23 mouse cellular contexts compared by ENCODE assay signal in the genomic region with DNA sequence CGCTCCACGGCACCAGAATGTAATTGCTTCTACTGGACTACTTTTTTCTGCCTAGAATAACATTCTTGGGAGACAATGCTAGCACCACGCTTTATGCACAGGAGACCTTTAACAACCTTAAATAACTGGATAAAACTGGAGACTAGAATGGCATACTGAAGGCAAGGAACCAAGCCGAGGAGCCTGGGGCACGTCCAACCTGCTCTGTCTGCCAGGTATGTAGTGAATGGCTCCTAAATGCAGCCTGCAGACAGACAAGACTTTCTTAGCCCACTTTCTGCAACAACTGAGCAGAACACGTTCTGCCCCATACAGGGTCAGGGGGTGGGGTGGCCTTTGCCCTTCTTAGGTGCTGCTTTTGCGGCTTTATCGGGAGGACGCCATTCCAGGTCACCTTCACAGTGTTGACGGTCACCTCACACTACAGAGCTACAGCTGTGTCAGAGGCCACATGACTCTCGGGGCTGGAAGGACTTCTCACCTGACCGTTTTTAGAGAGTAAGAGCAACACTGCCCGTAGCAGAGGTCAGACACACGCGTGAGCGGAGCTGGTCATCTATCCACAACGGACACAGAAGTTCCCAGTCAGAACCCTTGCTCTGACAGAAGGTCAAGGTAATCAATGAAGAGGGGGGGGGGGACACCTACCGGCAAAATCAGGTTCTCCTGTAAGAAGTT. TPM values are rescaled to one million over a fixed set of nuclear protein-coding genes. Genes with fewer than 3 reads are reported as not detected.
DNase-seq lines count a peak whose midpoint lies in the region; ATAC-seq and TF ChIP-seq lines count a peak whose summit lies in the region.
"Had no signal": no experiment of that assay in that cellular context is flagged by ENCODE, and none has a peak within 500 bp of the region (broad histone marks: within the 10 kb centered on the region; RNA-seq: fewer than 3 reads in every experiment).

No protein-coding gene starts in this region.

- WGBS in heart, adult 2 months, result 68% methylated on average over 18 of the region's 18 CpGs
- WGBS in heart, embryonic 12.5 days, result 75% methylated on average over 18 of the region's 18 CpGs
- WGBS in liver, embryonic 16.5 days (ENCODE audit: insufficient replicate concordance), result 79% methylated on average over 18 of the region's 18 CpGs

- peak overlapping the region; percentile 67 for H3K27ac ChIP-seq in heart, adult 2 months
- H3K27ac ChIP-seq in heart, embryonic 12.5 days (ENCODE audit: poor library complexity, severe bottlenecking), result no peak overlapping the region
- no peak overlapping the region for H3K27ac ChIP-seq in liver, embryonic 16.5 days (ENCODE audit: low read length)
- H3K27ac ChIP-seq: embryonic facial prominence, embryonic 10.5 days; forebrain, embryonic 15.5 days; hindbrain, embryonic 12.5 days; midbrain, embryonic 12.5 days; neural tube, embryonic 15.5 days had no signal

- no peak overlapping the region for H3K4me3 ChIP-seq in heart, adult 2 months
- H3K4me3 ChIP-seq in heart, embryonic 12.5 days, result no peak overlapping the region
- H3K4me3 ChIP-seq in liver, embryonic 16.5 days (ENCODE audit: low read depth, low read length), result no peak overlapping the region
- H3K4me3 ChIP-seq: embryonic facial prominence, embryonic 10.5 days; forebrain, embryonic 15.5 days; hindbrain, embryonic 12.5 days; midbrain, embryonic 12.5 days; neural tube, embryonic 15.5 days had no signal

- no peak overlapping the region for H3K9ac ChIP-seq in heart, adult 2 months (ENCODE audit: low read depth, low read length)
- no peak overlapping the region for H3K9ac ChIP-seq in heart, embryonic 12.5 days
- no peak overlapping the region for H3K9ac ChIP-seq in liver, embryonic 16.5 days (ENCODE audit: low read depth, low read length)
- H3K9ac ChIP-seq: forebrain, embryonic 15.5 days; hindbrain, embryonic 12.5 days; midbrain, embryonic 12.5 days; neural tube, embryonic 15.5 days had no signal

- no peaks in the 10 kb centered on the region for H3K36me3 ChIP-seq in heart, adult 2 months (ENCODE audit: control insufficient read depth, insufficient read depth, low read length)
- H3K36me3 ChIP-seq in heart, embryonic 12.5 days, result no peaks in the 10 kb centered on the region
- H3K36me3 ChIP-seq in liver, embryonic 16.5 days (ENCODE audit: control insufficient read depth, insufficient read depth), result no peaks in the 10 kb centered on the region
- H3K36me3 ChIP-seq: embryonic facial prominence, embryonic 10.5 days; forebrain, embryonic 15.5 days; hindbrain, embryonic 12.5 days; midbrain, embryonic 12.5 days; neural tube, embryonic 15.5 days had no signal

- no peak for ATAC-seq in heart, embryonic 12.5 days (ENCODE audit: insufficient number of reproducible peaks, low FRiP score)
- peak; percentile 35; the same call in 1 of the 2 replicates for ATAC-seq in liver, embryonic 16.5 days (ENCODE audit: low read depth)
- ATAC-seq: forebrain, embryonic 15.5 days; intestine, postnatal 0 days; Patski had no signal

- no peaks in the 10 kb centered on the region for H3K79me2 ChIP-seq in heart, adult 2 months (replicated peaks; ENCODE audit: control insufficient read depth, insufficient read depth, low read length)

- intact Hi-C loops in heart, adult 2 months (cut with DNase I), result no loop called here
- intact Hi-C loops in left cerebral cortex, postnatal 4 days (cut with DNase I), result no loop called here

- no peaks in the 10 kb centered on the region for H3K9me3 ChIP-seq in heart, embryonic 12.5 days (replicated peaks)
- no peaks in the 10 kb centered on the region for H3K9me3 ChIP-seq in liver, embryonic 16.5 days (replicated peaks; ENCODE audit: control insufficient read depth, low read length)
- H3K9me3 ChIP-seq: embryonic facial prominence, embryonic 10.5 days; forebrain, embryonic 15.5 days; hindbrain, embryonic 12.5 days; midbrain, embryonic 12.5 days; neural tube, embryonic 15.5 days had no signal

- no peaks in the 10 kb centered on the region for H3K27me3 ChIP-seq in heart, adult 2 months (ENCODE audit: control insufficient read depth, insufficient read depth, low read length)
- H3K27me3 ChIP-seq in heart, embryonic 12.5 days (replicated peaks), result no peaks in the 10 kb centered on the region
- H3K27me3 ChIP-seq in liver, embryonic 16.5 days (ENCODE audit: control insufficient read depth, insufficient read depth, low read depth, low read length), result no peaks in the 10 kb centered on the region
- H3K27me3 ChIP-seq: forebrain, embryonic 15.5 days; hindbrain, embryonic 12.5 days; midbrain, embryonic 12.5 days; neural tube, embryonic 15.5 days; Patski had no signal

- peak; percentile 62; the same call in 1 of the 2 replicates for TF ChIP-seq EP300 in heart, adult 2 months (IDR thresholded peaks at IDR 0.05; ENCODE audit: insufficient read depth, low read depth, low read length)

- no peak overlapping the region for H3K4me2 ChIP-seq in heart, embryonic 12.5 days
- H3K4me2 ChIP-seq in liver, embryonic 16.5 days (ENCODE audit: low read depth, low read length), result no peak overlapping the region
- H3K4me2 ChIP-seq: forebrain, embryonic 15.5 days; hindbrain, embryonic 12.5 days; midbrain, embryonic 12.5 days; neural tube, embryonic 15.5 days had no signal

- peaks cover 1% of the 10 kb centered on the region; the same call in 1 of the 2 replicates for H3K4me1 ChIP-seq in heart, adult 2 months (ENCODE audit: control insufficient read depth, insufficient read depth, low read length)
- peaks cover 13% of the 10 kb centered on the region; the same call in 1 of the 2 replicates for H3K4me1 ChIP-seq in heart, embryonic 12.5 days (replicated peaks)
- no peaks in the 10 kb centered on the region for H3K4me1 ChIP-seq in liver, embryonic 16.5 days (ENCODE audit: control insufficient read depth, low read depth, low read length)
- H3K4me1 ChIP-seq: forebrain, embryonic 15.5 days; hindbrain, embryonic 12.5 days; midbrain, embryonic 12.5 days; neural tube, embryonic 15.5 days had no signal

- peak; percentile 22 to 27 for DNase-seq in heart, adult 2 months
- no peak for DNase-seq in liver
- DNase-seq in kidney, postnatal 10 days, result peak; percentile 18
- DNase-seq in urinary bladder, adult 2 months (ENCODE audit: low spot score), result no peak
- DNase-seq in left cerebral cortex, postnatal 4 days, result no peak
- DNase-seq: adrenal gland, adult 2 months; cerebellum, adult 11-12 months; cerebellum, postnatal 10 days; gastrocnemius, postnatal 25 days; lung, adult 2 months; lung, postnatal 14 days; right cerebral cortex, adult 18-20 months; thymus, adult 18-20 months; thymus, postnatal 36 days had no signal

- TF ChIP-seq CTCF in heart, adult 2 months (IDR thresholded peaks at IDR 0.05), result no peak

- peak; percentile 61; the same call in 1 of the 2 replicates for TF ChIP-seq POLR2A in heart, adult 2 months (IDR thresholded peaks at IDR 0.05; ENCODE audit: insufficient read depth, low read depth, low read length)

RNA-seq across cellular contexts. Expression of gene Uspl1, which starts 27.1 kb away (rescaled TPM):
- total RNA-seq in heart, adult 2 months (2021), result 10 to 100 TPM; 17.5 to 21.0 TPM
- polyA plus RNA-seq in heart, adult 2 months (2012; rRNA removed), result 7.4 and 13.4 TPM in 2 replicates
- 36.3 and 38.1 TPM in 2 replicates for polyA plus RNA-seq in heart, embryonic 12.5 days (2016; fragmentation: Nextera tagmentation; extraction: Ambion mirVana)
- polyA plus RNA-seq in liver, embryonic 16.5 days (2015; fragmentation: Nextera tagmentation; extraction: Ambion mirVana), result 16.1 and 17.2 TPM in 2 replicates
- 16.9 and 21.6 TPM in 2 replicates for polyA plus RNA-seq in urinary bladder, adult 2 months (2012; rRNA removed)
- total RNA-seq in left cerebral cortex, postnatal 4 days (2021), result 10 to 100 TPM; 53.5 to 61.5 TPM

RNA-seq across cellular contexts. Expression of gene Hmgb1, which starts 27.3 kb away (rescaled TPM):
- total RNA-seq in heart, adult 2 months (2021), result 100 to 1,000 TPM in 1 of 2 experiments, 10 to 100 TPM in 1; 88.9 to 103 TPM
- polyA plus RNA-seq in heart, adult 2 months (2012; rRNA removed), result 23.7 and 42.4 TPM in 2 replicates
- polyA plus RNA-seq in heart, embryonic 12.5 days (2016; fragmentation: Nextera tagmentation; extraction: Ambion mirVana), result 801 and 858 TPM in 2 replicates
- polyA plus RNA-seq in liver, embryonic 16.5 days (2015; fragmentation: Nextera tagmentation; extraction: Ambion mirVana), result 379 and 433 TPM in 2 replicates
- polyA plus RNA-seq in urinary bladder, adult 2 months (2012; rRNA removed), result 230 and 291 TPM in 2 replicates
- total RNA-seq in left cerebral cortex, postnatal 4 days (2021), result 100 to 1,000 TPM; 291 to 345 TPM

Comparison
In these comparisons a context has a peak if more than half of its experiments do, and no peak if none do; other contexts are left out.
1. DNase-seq: peak in heart, adult 2 months (2 of 2) and kidney, postnatal 10 days (single experiment); none in liver (single experiment), urinary bladder, adult 2 months (single experiment) and left cerebral cortex, postnatal 4 days (single experiment).